Mouse (Mus musculus): ENCODE measurements around the gene Slc16a5. TPM values are rescaled to one million over a fixed set of nuclear protein-coding genes. Genes with fewer than 3 reads are reported as not detected.
A peak's percentile ranks its signal among the peaks of the same experiment; 100 is the strongest.

The Slc16a5 gene
- polyA plus RNA-seq, 1 experiment from 2014 or later, result not detected

- Histone ChIP-seq H3K4me3 (peak overlapping the region; percentile 84), H3K9me3 (no peaks in the 10 kb centered on the region), H3K9ac (replicated peaks) (peak overlapping the region; percentile 99), H3K27ac (replicated peaks) (peak overlapping the region; percentile 89), H3K4me1 (peaks cover 45% of the 10 kb centered on the region), H3K36me3 (no peaks in the 10 kb centered on the region), H3K27me3 (no peaks in the 10 kb centered on the region), H3K4me2 (replicated peaks) (peak overlapping the region; percentile 77)
- WGBS, result 4% methylated on average over 8 of the region's 8 CpGs
- no peak for ATAC-seq (replicated peaks)
Measured at GRCm38 (mm10) chr11:115512407-115513183, 50.3 kb downstream of the Slc16a5 start.

GRCm38 (mm10) chr11:115513271-115514237 lies 51.3 kb downstream of the Slc16a5 start:
- WGBS, result under 1% methylated on average over 57 of the region's 57 CpGs
- Histone ChIP-seq H3K4me2 (replicated peaks) (peak overlapping the region; percentile 77), H3K4me1 (peaks cover 35% of the 10 kb centered on the region)

GRCm38 (mm10) chr11:115514238-115514663 lies 52.0 kb downstream of the Slc16a5 start, which contains the start of gene Jpt1:
TSS of gene Jpt1 (minus strand) at chr11:115514387.
- H3K4me2 ChIP-seq (replicated peaks), result peak within 1 kb of the TSS; percentile 77
- peak; percentile 98 for ATAC-seq (replicated peaks)
- no peaks in the 10 kb centered on the region for H3K9me3 ChIP-seq
- no peaks in the 10 kb centered on the region for H3K36me3 ChIP-seq
- no peaks in the 10 kb centered on the region for H3K27me3 ChIP-seq
- peak within 1 kb of the TSS; percentile 89 for H3K27ac ChIP-seq (replicated peaks)
- peak within 1 kb of the TSS; percentile 84 for H3K4me3 ChIP-seq
- whole genome bisulfite sequencing, result under 1% methylated on average over 24 of the region's 24 CpGs
- peak within 1 kb of the TSS; percentile 99 for H3K9ac ChIP-seq (replicated peaks)
- H3K4me1 ChIP-seq, result peaks cover 30% of the 10 kb centered on the region

More at GRCm38 (mm10) chr11:115513271-115514237, 51.3 kb downstream of the Slc16a5 start:
- no peaks in the 10 kb centered on the region for H3K9me3 ChIP-seq
- H3K27ac ChIP-seq (replicated peaks), result peak overlapping the region; percentile 89
- peak; percentile 64 for ATAC-seq (replicated peaks)
- no peaks in the 10 kb centered on the region for H3K27me3 ChIP-seq
- peak overlapping the region; percentile 84 for H3K4me3 ChIP-seq
- H3K36me3 ChIP-seq, result no peaks in the 10 kb centered on the region
- H3K9ac ChIP-seq (replicated peaks), result peak overlapping the region; percentile 99

DNA sequence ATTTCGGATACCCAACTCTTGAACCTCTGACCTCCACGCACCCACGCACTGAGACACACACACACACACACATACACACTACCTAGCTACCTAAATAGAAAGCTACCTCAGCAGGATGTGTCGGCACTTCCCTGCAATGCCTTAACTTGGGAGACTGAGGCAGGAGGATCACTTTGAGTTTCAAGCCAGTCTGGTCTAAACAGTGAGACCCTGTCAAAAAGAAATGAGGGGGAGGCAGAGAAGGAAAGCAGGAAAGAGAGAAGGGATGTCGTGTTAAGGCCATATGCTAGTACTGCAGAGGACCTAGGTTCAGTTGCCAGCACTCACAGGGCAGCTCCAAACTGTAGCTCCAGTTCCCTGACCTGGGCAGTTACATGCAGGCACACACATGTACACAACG lies 52.7 kb downstream of the Slc16a5 start:
- Histone ChIP-seq H3K27me3 (no peaks in the 10 kb centered on the region), H3K9me3 (no peaks in the 10 kb centered on the region), H3K36me3 (0 out of 2 replicates have a peak, but pooled peaks cover 3% of the 10 kb centered on the region), H3K27ac (replicated peaks) (no peak overlapping the region), H3K4me1 (peaks cover 26% of the 10 kb centered on the region), H3K4me3 (no peak overlapping the region), H3K9ac (replicated peaks) (no peak overlapping the region), H3K4me2 (replicated peaks) (no peak overlapping the region)
- WGBS, result 62% methylated on average over 6 of the region's 6 CpGs
- ATAC-seq (replicated peaks), result no peak

GRCm38 (mm10) chr11:115516942-115517341 lies 54.7 kb downstream of the Slc16a5 start:
- no peak for ATAC-seq (replicated peaks)
- WGBS, result 83% methylated on average over 5 of the region's 5 CpGs
- H3K27me3 ChIP-seq, result no peaks in the 10 kb centered on the region
- H3K9ac ChIP-seq (replicated peaks), result no peak overlapping the region
- no peak overlapping the region for H3K4me3 ChIP-seq
- H3K27ac ChIP-seq (replicated peaks), result no peak overlapping the region
- H3K4me1 ChIP-seq, result peaks cover 6% of the 10 kb centered on the region
- H3K36me3 ChIP-seq, result peaks cover 6% of the 10 kb centered on the region; the same call in 1 of the 2 replicates
- no peaks in the 10 kb centered on the region for H3K9me3 ChIP-seq
- H3K4me2 ChIP-seq (replicated peaks), result no peak overlapping the region

- H3K9me3 ChIP-seq, result no peaks in the 10 kb centered on the region
- no peak overlapping the region for H3K4me3 ChIP-seq
- H3K4me1 ChIP-seq, result 0 out of 2 replicates have a peak, but pooled peaks cover 5% of the 10 kb centered on the region
- H3K9ac ChIP-seq (replicated peaks), result no peak overlapping the region
- WGBS, result 76% methylated on average over 9 of the region's 9 CpGs
- H3K27me3 ChIP-seq, result no peaks in the 10 kb centered on the region
- no peak overlapping the region for H3K4me2 ChIP-seq (replicated peaks)
- no peak for ATAC-seq (replicated peaks)
- H3K27ac ChIP-seq (replicated peaks), result no peak overlapping the region
- H3K36me3 ChIP-seq, result peaks cover 15% of the 10 kb centered on the region
Measured at GRCm38 (mm10) chr11:115518693-115519092, 56.4 kb downstream of the Slc16a5 start.

DNA sequence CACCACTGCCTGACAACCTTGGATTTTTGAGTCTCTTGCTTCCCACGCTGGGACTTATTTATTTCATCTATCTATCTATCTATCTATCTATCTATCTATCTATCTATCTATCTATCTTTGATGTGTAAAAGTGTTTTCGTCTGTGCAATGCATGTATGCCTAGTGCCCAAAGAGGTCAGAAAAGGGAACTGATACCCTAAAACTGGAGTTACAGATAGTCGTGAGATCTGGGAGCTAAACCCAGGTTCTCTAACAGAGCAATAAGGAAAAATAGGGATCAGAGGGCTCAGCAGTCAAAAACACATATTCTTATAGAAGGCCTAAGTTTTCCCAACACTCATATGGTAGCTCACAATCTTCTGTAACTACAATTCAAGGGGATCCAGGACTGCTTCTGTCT lies 57.3 kb downstream of the Slc16a5 start:
- Histone ChIP-seq H3K4me2 (replicated peaks) (no peak overlapping the region), H3K4me1 (0 out of 2 replicates have a peak, but pooled peaks cover 5% of the 10 kb centered on the region), H3K27me3 (no peaks in the 10 kb centered on the region), H3K27ac (replicated peaks) (no peak overlapping the region), H3K4me3 (no peak overlapping the region), H3K9ac (replicated peaks) (no peak overlapping the region), H3K36me3 (peaks cover 24% of the 10 kb centered on the region), H3K9me3 (no peaks in the 10 kb centered on the region)
- ATAC-seq (replicated peaks), result no peak
- 90% methylated on average over 3 of the region's 3 CpGs for WGBS

GRCm38 (mm10) chr11:115520218-115520617 lies 57.9 kb downstream of the Slc16a5 start:
- no peak overlapping the region for H3K27ac ChIP-seq (replicated peaks)
- no peak overlapping the region for H3K4me2 ChIP-seq (replicated peaks)
- H3K4me3 ChIP-seq, result no peak overlapping the region
- no peak overlapping the region for H3K9ac ChIP-seq (replicated peaks)
- H3K36me3 ChIP-seq, result peaks cover 29% of the 10 kb centered on the region
- ATAC-seq (replicated peaks), result no peak
- 0 out of 2 replicates have a peak, but pooled peaks cover under 1% of the 10 kb centered on the region for H3K4me1 ChIP-seq
- no peaks in the 10 kb centered on the region for H3K9me3 ChIP-seq
- 72% methylated on average over 2 of the region's 2 CpGs for WGBS
- H3K27me3 ChIP-seq, result no peaks in the 10 kb centered on the region

DNA sequence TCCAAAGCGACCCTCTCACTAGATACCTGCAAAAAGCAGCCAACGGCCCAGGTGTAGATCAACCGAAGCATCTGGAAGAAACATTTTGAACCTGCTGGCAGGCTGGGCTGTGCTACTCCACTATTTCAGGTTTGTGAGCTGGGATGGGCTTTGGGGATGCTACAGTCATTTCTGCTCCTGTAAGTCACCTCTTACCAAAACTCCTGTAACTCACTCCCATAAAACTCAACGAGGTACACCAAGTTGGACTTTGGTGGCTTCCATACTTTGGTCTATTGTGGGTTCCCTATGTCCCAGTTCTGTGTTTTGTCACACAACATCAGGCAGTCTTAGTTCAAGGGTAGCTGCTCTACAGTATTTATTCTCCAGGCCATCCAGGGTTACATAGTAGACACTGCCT lies 58.8 kb downstream of the Slc16a5 start:
- Histone ChIP-seq H3K27ac (replicated peaks) (no peak overlapping the region), H3K9me3 (no peaks in the 10 kb centered on the region), H3K36me3 (peaks cover 37% of the 10 kb centered on the region), H3K27me3 (no peaks in the 10 kb centered on the region), H3K4me2 (replicated peaks) (no peak overlapping the region), H3K9ac (replicated peaks) (no peak overlapping the region), H3K4me3 (no peak overlapping the region), H3K4me1 (no peaks in the 10 kb centered on the region)
- 90% methylated on average over 4 of the region's 4 CpGs for WGBS
- ATAC-seq (replicated peaks), result no peak

- Histone ChIP-seq H3K4me1 (no peaks in the 10 kb centered on the region), H3K4me2 (replicated peaks) (no peak overlapping the region), H3K9me3 (no peaks in the 10 kb centered on the region), H3K27me3 (no peaks in the 10 kb centered on the region), H3K27ac (replicated peaks) (no peak overlapping the region), H3K36me3 (peaks cover 48% of the 10 kb centered on the region), H3K4me3 (no peak overlapping the region), H3K9ac (replicated peaks) (no peak overlapping the region)
- 92% methylated on average over 2 of the region's 2 CpGs for WGBS
- ATAC-seq (replicated peaks), result no peak
Measured at GRCm38 (mm10) chr11:115522238-115522637, 60.0 kb downstream of the Slc16a5 start.

DNA sequence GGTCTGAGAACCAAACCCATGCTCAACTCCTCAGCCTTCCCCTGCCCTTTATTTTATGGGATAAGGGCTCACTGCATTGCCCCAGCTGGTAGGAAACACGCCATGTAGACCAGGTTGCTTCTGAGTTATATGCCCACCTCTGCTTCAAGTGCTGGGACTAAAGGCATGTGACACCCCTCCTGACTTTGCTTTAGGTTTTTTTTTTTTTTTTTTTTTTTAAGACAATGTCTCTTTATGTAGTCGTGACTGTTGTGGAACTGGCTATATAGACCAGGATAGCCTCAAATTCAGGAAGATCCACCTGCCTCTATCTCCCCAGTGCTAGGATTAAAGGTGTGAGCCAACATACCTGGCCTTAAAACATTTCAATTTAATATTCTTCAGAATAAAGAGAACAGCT lies 60.4 kb downstream of the Slc16a5 start:
- WGBS, result 86% methylated on average over 2 of the region's 2 CpGs
- H3K9me3 ChIP-seq, result no peaks in the 10 kb centered on the region
- H3K4me2 ChIP-seq (replicated peaks), result no peak overlapping the region
- ATAC-seq (replicated peaks), result no peak
- no peak overlapping the region for H3K4me3 ChIP-seq
- no peaks in the 10 kb centered on the region for H3K4me1 ChIP-seq
- H3K36me3 ChIP-seq, result peaks cover 53% of the 10 kb centered on the region
- H3K27me3 ChIP-seq, result no peaks in the 10 kb centered on the region
- no peak overlapping the region for H3K27ac ChIP-seq (replicated peaks)
- H3K9ac ChIP-seq (replicated peaks), result no peak overlapping the region
